ENCODE assay signal across 8 mouse cellular contexts in the genomic region with DNA sequence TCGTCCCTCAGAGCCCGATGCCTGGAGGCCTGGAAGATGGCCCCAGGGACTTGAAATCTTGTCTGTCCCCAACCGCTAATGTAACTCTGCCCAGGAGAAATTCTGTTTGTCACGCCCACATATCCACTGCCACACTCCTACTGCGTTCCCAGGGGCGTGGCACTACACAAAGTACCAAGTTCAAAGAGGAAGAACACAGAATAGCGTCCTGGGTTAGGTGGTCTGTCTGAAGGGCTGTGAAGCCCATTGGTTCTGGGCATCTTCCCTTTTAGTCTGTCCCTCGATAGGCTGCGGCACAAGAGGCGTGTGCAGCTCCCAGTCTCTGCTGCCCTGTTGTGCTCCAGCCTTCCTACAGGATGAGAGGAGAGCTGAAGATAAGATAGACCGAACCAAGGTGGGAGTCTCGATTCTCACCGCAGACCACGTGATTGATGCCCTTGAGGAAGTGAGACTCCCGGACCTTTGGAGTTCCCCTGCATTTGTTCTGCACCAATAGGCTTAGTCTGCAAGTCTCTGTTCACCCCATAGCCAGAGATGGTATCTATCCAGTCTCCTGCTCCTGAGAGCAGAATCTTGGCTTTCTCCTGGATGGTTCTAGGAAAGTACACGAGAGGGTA. TPM values are rescaled to one million over a fixed set of nuclear protein-coding genes. Genes with fewer than 3 reads are reported as not detected.
A peak's percentile ranks its signal among the peaks of the same experiment; 100 is the strongest.
DNase-seq lines count a peak whose midpoint lies in the region; ATAC-seq and TF ChIP-seq lines count a peak whose summit lies in the region.

No protein-coding gene starts in this region.

- WGBS in midbrain, embryonic 13.5 days: 3% methylated on average over 16 of the region's 16 CpGs

- TF ChIP-seq CTCF in layer of hippocampus, adult 2 months (conservative IDR thresholded peaks at IDR 0.05): no peak

- no peaks in the 10 kb centered on the region for H3K9me3 ChIP-seq in midbrain, embryonic 13.5 days

- peaks cover 40% of the 10 kb centered on the region for H3K27me3 ChIP-seq in midbrain, embryonic 13.5 days

- H3K36me3 ChIP-seq in midbrain, embryonic 13.5 days: no peaks in the 10 kb centered on the region

- intact Hi-C loops in left cerebral cortex, postnatal 4 days (cut with DNase I): no loop called here

- H3K4me2 ChIP-seq in midbrain, embryonic 13.5 days (replicated peaks): peak overlapping the region; percentile 87

- peak overlapping the region; percentile 85 for H3K4me3 ChIP-seq in layer of hippocampus, adult 2 months
- H3K4me3 ChIP-seq in midbrain, embryonic 13.5 days (replicated peaks): peak overlapping the region; percentile 88

- H3K27ac ChIP-seq in layer of hippocampus, adult 2 months: peak overlapping the region; percentile 70
- no peak overlapping the region for H3K27ac ChIP-seq in midbrain, embryonic 13.5 days

- peak; percentile 69 for ATAC-seq in granulocyte monocyte progenitor cell, adult 5-6 weeks (replicated peaks; ENCODE audit: poor library complexity, severe bottlenecking)
- peak; percentile 40 for ATAC-seq in midbrain, embryonic 13.5 days

- DNase-seq in layer of hippocampus, adult 2 months (ENCODE audit: low spot score in 2 of 2): peak in 1 of 2 experiments; percentile 31
- DNase-seq in layer of hippocampus, postnatal 36 days: no peak
- DNase-seq in T-cell, adult 2 months (ENCODE audit: low spot score): peak; percentile 53
- DNase-seq in kidney, postnatal 14 days: peak; percentile 67
- DNase-seq in left cerebral cortex, postnatal 4 days: no peak
- DNase-seq in urinary bladder, postnatal 4 days (ENCODE audit: low spot score in 2 of 2): no peak

- peak overlapping the region; percentile 79 for H3K9ac ChIP-seq in midbrain, embryonic 13.5 days (replicated peaks)

- peaks cover 15% of the 10 kb centered on the region for H3K4me1 ChIP-seq in midbrain, embryonic 13.5 days (replicated peaks)

RNA-seq across cellular contexts. Expression of gene Gm12184, which starts 11.8 kb away (rescaled TPM):
- 1 to 10 TPM in 1 of 2 experiments, under 1 TPM in 1; 0.79 to 1.3 TPM for total RNA-seq in layer of hippocampus, adult 2 months (2021)
- total RNA-seq in layer of hippocampus, postnatal 36 days (2021): 1 to 10 TPM in 1 of 2 experiments, under 1 TPM in 1; 0.40 to 1.3 TPM
- 2.9 and 10.5 TPM in 2 replicates for total RNA-seq in granulocyte monocyte progenitor cell, adult 5-6 weeks (2014; fragmentation: Nextera tagmentation)
- total RNA-seq in granulocyte monocyte progenitor cell, adult 5-6 weeks (2017): 14.2 and 35.9 TPM in 2 replicates
- polyA plus RNA-seq in midbrain, embryonic 13.5 days (2015; fragmentation: Nextera tagmentation; extraction: Ambion mirVana): 3.4 and 3.6 TPM in 2 replicates
- 1 to 10 TPM in 1 of 2 experiments, under 1 TPM in 1; 0.89 to 2.4 TPM for total RNA-seq in left cerebral cortex, postnatal 4 days (2021)

RNA-seq across cellular contexts. Expression of gene Trim7, which starts 12.3 kb away (rescaled TPM):
- 1 to 10 TPM; 2.6 to 2.8 TPM for total RNA-seq in layer of hippocampus, adult 2 months (2021)
- total RNA-seq in layer of hippocampus, postnatal 36 days (2021): 1 to 10 TPM; 1.6 to 2.5 TPM
- total RNA-seq in granulocyte monocyte progenitor cell, adult 5-6 weeks (2014; fragmentation: Nextera tagmentation): not detected in 2 replicates
- 0.30 and 0.41 TPM in 2 replicates for total RNA-seq in granulocyte monocyte progenitor cell, adult 5-6 weeks (2017)
- polyA plus RNA-seq in midbrain, embryonic 13.5 days (2015; fragmentation: Nextera tagmentation; extraction: Ambion mirVana): 0.89 and 1.0 TPM in 2 replicates
- total RNA-seq in left cerebral cortex, postnatal 4 days (2021): 10 to 100 TPM in 1 of 2 experiments, 1 to 10 TPM in 1; 9.4 to 12.4 TPM

RNA-seq across cellular contexts. Expression of gene Trim41, which starts 21.1 kb away (rescaled TPM):
- total RNA-seq in layer of hippocampus, adult 2 months (2021): 10 to 100 TPM; 56.8 to 61.5 TPM
- 10 to 100 TPM; 58.3 to 59.6 TPM for total RNA-seq in layer of hippocampus, postnatal 36 days (2021)
- 17.1 and 24.2 TPM in 2 replicates for total RNA-seq in granulocyte monocyte progenitor cell, adult 5-6 weeks (2014; fragmentation: Nextera tagmentation)
- 39.4 and 50.8 TPM in 2 replicates for total RNA-seq in granulocyte monocyte progenitor cell, adult 5-6 weeks (2017)
- polyA plus RNA-seq in midbrain, embryonic 13.5 days (2015; fragmentation: Nextera tagmentation; extraction: Ambion mirVana): 6.9 and 7.0 TPM in 2 replicates
- total RNA-seq in left cerebral cortex, postnatal 4 days (2021): 10 to 100 TPM; 53.6 to 54.3 TPM

RNA-seq across cellular contexts. Expression of gene Irgm1, which starts 33.2 kb away (rescaled TPM):
- 1 to 10 TPM; 3.6 to 4.3 TPM for total RNA-seq in layer of hippocampus, adult 2 months (2021)
- 1 to 10 TPM; 3.2 to 4.3 TPM for total RNA-seq in layer of hippocampus, postnatal 36 days (2021)
- total RNA-seq in granulocyte monocyte progenitor cell, adult 5-6 weeks (2014; fragmentation: Nextera tagmentation): 27.7 and 45.0 TPM in 2 replicates
- 22.1 and 23.6 TPM in 2 replicates for total RNA-seq in granulocyte monocyte progenitor cell, adult 5-6 weeks (2017)
- 1.8 and 1.9 TPM in 2 replicates for polyA plus RNA-seq in midbrain, embryonic 13.5 days (2015; fragmentation: Nextera tagmentation; extraction: Ambion mirVana)
- 1 to 10 TPM; 1.4 TPM for total RNA-seq in left cerebral cortex, postnatal 4 days (2021)

RNA-seq across cellular contexts. Expression of gene Rack1, which starts 38.2 kb away (rescaled TPM):
- 100 to 1,000 TPM; 226 to 240 TPM for total RNA-seq in layer of hippocampus, adult 2 months (2021)
- total RNA-seq in layer of hippocampus, postnatal 36 days (2021): 100 to 1,000 TPM; 241 to 254 TPM
- 2,229 and 2,435 TPM in 2 replicates for total RNA-seq in granulocyte monocyte progenitor cell, adult 5-6 weeks (2014; fragmentation: Nextera tagmentation)
- 1,577 and 1,773 TPM in 2 replicates for total RNA-seq in granulocyte monocyte progenitor cell, adult 5-6 weeks (2017)
- polyA plus RNA-seq in midbrain, embryonic 13.5 days (2015; fragmentation: Nextera tagmentation; extraction: Ambion mirVana): 472 and 473 TPM in 2 replicates
- 100 to 1,000 TPM; 486 to 572 TPM for total RNA-seq in left cerebral cortex, postnatal 4 days (2021)

Comparison
In these comparisons a context has a peak if more than half of its experiments do, and no peak if none do; other contexts are left out.
1. DNase-seq: peak in T-cell, adult 2 months (single experiment) and kidney, postnatal 14 days (single experiment); none in layer of hippocampus, postnatal 36 days (0 of 2), left cerebral cortex, postnatal 4 days (single experiment) and urinary bladder, postnatal 4 days (0 of 2).